Mouse (Mus musculus): Measurements from ENCODE around the gene Pias3. TPM values are rescaled to one million over a fixed set of nuclear protein-coding genes. Genes with fewer than 3 reads are reported as not detected.
"Not testable (repeated sequence)": the region's sequence is repeated elsewhere in the genome, so short reads cannot be mapped to it uniquely, and the experiment has no call there.

Pias3 gene
- polyA plus RNA-seq, 1 experiment from 2014 or later = 20.9 TPM

- ATAC-seq (ENCODE audit: low read depth) = 0 out of 2 replicates have a peak, but pooled peaks have one; percentile 24
- no peak overlapping the region for H3K27ac ChIP-seq (ENCODE audit: low read depth, low read length)
- no peaks in the 10 kb centered on the region for H3K27me3 ChIP-seq (ENCODE audit: control insufficient read depth, insufficient read depth, low read length)
- H3K4me3 ChIP-seq (ENCODE audit: low read depth, low read length) = no peak overlapping the region
- no peak overlapping the region for H3K4me2 ChIP-seq (ENCODE audit: low read depth, low read length)
- no peaks in the 10 kb centered on the region for H3K9me3 ChIP-seq (ENCODE audit: control insufficient read depth, low read length)
- 15% methylated on average over 12 of the region's 12 CpGs for WGBS
- H3K4me1 ChIP-seq (ENCODE audit: control insufficient read depth, insufficient read depth, low read length) = no peaks in the 10 kb centered on the region
- no peaks in the 10 kb centered on the region for H3K36me3 ChIP-seq (ENCODE audit: control insufficient read depth, insufficient read depth, low read length)
- H3K9ac ChIP-seq (replicated peaks; ENCODE audit: low read depth, low read length) = no peak overlapping the region
Observed at GRCm38 (mm10) chr3:96680269-96680956, 15.8 kb upstream of the Pias3 start.

- no peaks in the 10 kb centered on the region for H3K9me3 ChIP-seq (ENCODE audit: control insufficient read depth, low read length)
- 91% methylated on average over 3 of the region's 3 CpGs for WGBS
- no peak overlapping the region for H3K27ac ChIP-seq (ENCODE audit: low read depth, low read length)
- no peak overlapping the region for H3K4me2 ChIP-seq (ENCODE audit: low read depth, low read length)
- no peaks in the 10 kb centered on the region for H3K4me1 ChIP-seq (ENCODE audit: control insufficient read depth, insufficient read depth, low read length)
- ATAC-seq (ENCODE audit: low read depth) = no peak
- H3K27me3 ChIP-seq (ENCODE audit: control insufficient read depth, insufficient read depth, low read length) = no peaks in the 10 kb centered on the region
- no peak overlapping the region for H3K9ac ChIP-seq (replicated peaks; ENCODE audit: low read depth, low read length)
- no peaks in the 10 kb centered on the region for H3K36me3 ChIP-seq (ENCODE audit: control insufficient read depth, insufficient read depth, low read length)
- H3K4me3 ChIP-seq (ENCODE audit: low read depth, low read length) = no peak overlapping the region
Observed at GRCm38 (mm10) chr3:96683496-96683895, 12.7 kb upstream of the Pias3 start.

- 61% methylated on average over 17 of the region's 17 CpGs for WGBS
- 0 out of 2 replicates have a peak overlapping the region, but pooled peaks have one; percentile 3 for H3K4me3 ChIP-seq (ENCODE audit: low read depth, low read length)
- ATAC-seq (ENCODE audit: low read depth) = no peak
- no peak overlapping the region for H3K9ac ChIP-seq (replicated peaks; ENCODE audit: low read depth, low read length)
- no peaks in the 10 kb centered on the region for H3K36me3 ChIP-seq (ENCODE audit: control insufficient read depth, insufficient read depth, low read length)
- H3K4me2 ChIP-seq (ENCODE audit: low read depth, low read length) = peak overlapping the region; percentile 31; the same call in 1 of the 2 replicates
- no peaks in the 10 kb centered on the region for H3K27me3 ChIP-seq (ENCODE audit: control insufficient read depth, insufficient read depth, low read length)
- H3K4me1 ChIP-seq (ENCODE audit: control insufficient read depth, insufficient read depth, low read length) = no peaks in the 10 kb centered on the region
- H3K27ac ChIP-seq (ENCODE audit: low read depth, low read length) = no peak overlapping the region
- no peaks in the 10 kb centered on the region for H3K9me3 ChIP-seq (ENCODE audit: control insufficient read depth, low read length)
Observed at GRCm38 (mm10) chr3:96684151-96684821, 11.9 kb upstream of the Pias3 start.

- no peaks in the 10 kb centered on the region for H3K27me3 ChIP-seq (ENCODE audit: control insufficient read depth, insufficient read depth, low read length)
- H3K4me1 ChIP-seq (ENCODE audit: control insufficient read depth, insufficient read depth, low read length) = no peaks in the 10 kb centered on the region
- 33% methylated on average over 28 of the region's 28 CpGs for WGBS
- no peaks in the 10 kb centered on the region for H3K9me3 ChIP-seq (ENCODE audit: control insufficient read depth, low read length)
- 0 out of 2 replicates have a peak overlapping the region, but pooled peaks have one; percentile 3 for H3K4me3 ChIP-seq (ENCODE audit: low read depth, low read length)
- H3K27ac ChIP-seq (ENCODE audit: low read depth, low read length) = no peak overlapping the region
- H3K4me2 ChIP-seq (ENCODE audit: low read depth, low read length) = peak overlapping the region; percentile 31; the same call in 1 of the 2 replicates
- H3K9ac ChIP-seq (replicated peaks; ENCODE audit: low read depth, low read length) = no peak overlapping the region
- no peaks in the 10 kb centered on the region for H3K36me3 ChIP-seq (ENCODE audit: control insufficient read depth, insufficient read depth, low read length)
- ATAC-seq (ENCODE audit: low read depth) = no peak
Observed at GRCm38 (mm10) chr3:96684822-96685156, 11.4 kb upstream of the Pias3 start.

GRCm38 (mm10) chr3:96686057-96686456 lies 10.1 kb upstream of the Pias3 start:
- not testable (repeated sequence) for H3K9me3 ChIP-seq (ENCODE audit: control insufficient read depth, low read length); ATAC-seq (ENCODE audit: low read depth); H3K36me3 ChIP-seq (ENCODE audit: control insufficient read depth, insufficient read depth, low read length); H3K27ac ChIP-seq (ENCODE audit: low read depth, low read length); H3K4me1 ChIP-seq (ENCODE audit: control insufficient read depth, insufficient read depth, low read length); H3K4me3 ChIP-seq (ENCODE audit: low read depth, low read length); H3K9ac ChIP-seq (replicated peaks; ENCODE audit: low read depth, low read length); H3K4me2 ChIP-seq (ENCODE audit: low read depth, low read length); H3K27me3 ChIP-seq (ENCODE audit: control insufficient read depth, insufficient read depth, low read length)
- WGBS = 95% methylated on average over 5 of the region's 5 CpGs

- Histone ChIP-seq H3K4me3 (ENCODE audit: low read depth, low read length) (no peak overlapping the region), H3K36me3 (ENCODE audit: control insufficient read depth, insufficient read depth, low read length) (no peaks in the 10 kb centered on the region), H3K4me1 (ENCODE audit: control insufficient read depth, insufficient read depth, low read length) (no peaks in the 10 kb centered on the region), H3K27ac (ENCODE audit: low read depth, low read length) (no peak overlapping the region), H3K9me3 (ENCODE audit: control insufficient read depth, low read length) (no peaks in the 10 kb centered on the region), H3K9ac (replicated peaks; ENCODE audit: low read depth, low read length) (no peak overlapping the region), H3K27me3 (ENCODE audit: control insufficient read depth, insufficient read depth, low read length) (no peaks in the 10 kb centered on the region), H3K4me2 (ENCODE audit: low read depth, low read length) (no peak overlapping the region)
- no peak for ATAC-seq (ENCODE audit: low read depth)
- 88% methylated on average over 11 of the region's 11 CpGs for WGBS
Observed at GRCm38 (mm10) chr3:96688854-96689253, 7.3 kb upstream of the Pias3 start.

GRCm38 (mm10) chr3:96690298-96690697 lies 5.9 kb upstream of the Pias3 start:
- H3K27me3 ChIP-seq (ENCODE audit: control insufficient read depth, insufficient read depth, low read length) = no peaks in the 10 kb centered on the region
- no peaks in the 10 kb centered on the region for H3K4me1 ChIP-seq (ENCODE audit: control insufficient read depth, insufficient read depth, low read length)
- no peak overlapping the region for H3K4me3 ChIP-seq (ENCODE audit: low read depth, low read length)
- no peak overlapping the region for H3K9ac ChIP-seq (replicated peaks; ENCODE audit: low read depth, low read length)
- 64% methylated on average over 3 of the region's 3 CpGs for WGBS
- H3K36me3 ChIP-seq (ENCODE audit: control insufficient read depth, insufficient read depth, low read length) = no peaks in the 10 kb centered on the region
- no peaks in the 10 kb centered on the region for H3K9me3 ChIP-seq (ENCODE audit: control insufficient read depth, low read length)
- H3K27ac ChIP-seq (ENCODE audit: low read depth, low read length) = no peak overlapping the region
- no peak overlapping the region for H3K4me2 ChIP-seq (ENCODE audit: low read depth, low read length)
- ATAC-seq (ENCODE audit: low read depth) = no peak

- Histone ChIP-seq H3K27ac (ENCODE audit: low read depth, low read length) (no peak overlapping the region), H3K4me3 (ENCODE audit: low read depth, low read length) (no peak overlapping the region), H3K27me3 (ENCODE audit: control insufficient read depth, insufficient read depth, low read length) (no peaks in the 10 kb centered on the region), H3K4me2 (ENCODE audit: low read depth, low read length) (no peak overlapping the region), H3K9ac (replicated peaks; ENCODE audit: low read depth, low read length) (no peak overlapping the region), H3K4me1 (ENCODE audit: control insufficient read depth, insufficient read depth, low read length) (peaks cover 3% of the 10 kb centered on the region; the same call in 1 of the 2 replicates), H3K9me3 (ENCODE audit: control insufficient read depth, low read length) (no peaks in the 10 kb centered on the region), H3K36me3 (ENCODE audit: control insufficient read depth, insufficient read depth, low read length) (no peaks in the 10 kb centered on the region)
- WGBS = 17% methylated on average over 3 of the region's 3 CpGs
- ATAC-seq (ENCODE audit: low read depth) = no peak
Observed at GRCm38 (mm10) chr3:96692506-96692905, 3.7 kb upstream of the Pias3 start.

GRCm38 (mm10) chr3:96693579-96693978 lies 2.6 kb upstream of the Pias3 start:
- Histone ChIP-seq H3K27me3 (ENCODE audit: control insufficient read depth, insufficient read depth, low read length) (no peaks in the 10 kb centered on the region), H3K4me3 (ENCODE audit: low read depth, low read length) (no peak overlapping the region), H3K9me3 (ENCODE audit: control insufficient read depth, low read length) (no peaks in the 10 kb centered on the region), H3K4me2 (ENCODE audit: low read depth, low read length) (no peak overlapping the region), H3K36me3 (ENCODE audit: control insufficient read depth, insufficient read depth, low read length) (no peaks in the 10 kb centered on the region), H3K27ac (ENCODE audit: low read depth, low read length) (no peak overlapping the region), H3K9ac (replicated peaks; ENCODE audit: low read depth, low read length) (no peak overlapping the region), H3K4me1 (ENCODE audit: control insufficient read depth, insufficient read depth, low read length) (peaks cover 3% of the 10 kb centered on the region; the same call in 1 of the 2 replicates)
- WGBS = 81% methylated on average over 1 of the region's 1 CpGs
- no peak for ATAC-seq (ENCODE audit: low read depth)

Measured in neural tube, embryonic 14.5 days (tissue).